Mouse (Mus musculus) E14TG2a.4 (cell line): ENCODE data around the gene Herc4.
A peak's percentile ranks its signal among the peaks of the same experiment; 100 is the strongest.

Experiments
- H3K27me3 ChIP-seq: 2 replicates; pipeline ENCODE4 v1.6.1; 2014; ENCODE audit warnings: low read length, control low read depth; ENCODE audit not compliant: insufficient read depth
- H3K36me3 ChIP-seq: 2 replicates; pipeline ENCODE4 v1.6.1; 2014; ENCODE audit warnings: low read length, control low read depth; ENCODE audit not compliant: insufficient read depth
- H3K4me1 ChIP-seq: replicated peaks from 2 replicates; pipeline ENCODE4 v1.6.1; 2014; ENCODE audit warnings: low read depth, low read length, control low read depth
- H3K4me3 ChIP-seq: replicated peaks from 2 replicates; pipeline ENCODE4 v1.5.1; 2014; ENCODE audit warnings: mild to moderate bottlenecking, low read length
- H3K9me3 ChIP-seq: 2 replicates; pipeline ENCODE4 v1.6.1; 2014; ENCODE audit warnings: low read length, control low read depth
- CTCF ChIP-seq: conservative IDR thresholded peaks from 2 replicates; pipeline ENCODE4 v1.5.1; 2014; ENCODE audit warnings: low read length
- NANOG ChIP-seq: IDR thresholded peaks from 2 replicates; pipeline ENCODE4 v1.6.1; 2014; ENCODE audit warnings: borderline replicate concordance, low read length, mixed read lengths
- POU5F1 ChIP-seq: IDR thresholded peaks from 2 replicates; pipeline ENCODE4 v1.6.1; 2014; ENCODE audit warnings: low read length, borderline replicate concordance

Herc4 gene

GRCm38 (mm10) chr10:63243493-63244054 lies at the start of gene Herc4:
Gene Herc4 (plus strand): TSS chr10:63243810.
- Histone ChIP-seq H3K9me3 (no peaks in the 10 kb centered on the region), H3K4me1 (peaks cover 42% of the 10 kb centered on the region), H3K27me3 (no peaks in the 10 kb centered on the region), H3K4me3 (peak within 1 kb of the TSS; percentile 100), H3K36me3 (peaks cover 26% of the 10 kb centered on the region)
- TF ChIP-seq POU5F1 (no peak), NANOG (no peak), CTCF (no peak)

GRCm38 (mm10) chr10:63199008-63199407 lies 44.6 kb upstream of the Herc4 start:
- Histone ChIP-seq H3K4me1 (peaks cover 24% of the 10 kb centered on the region), H3K9me3 (no peaks in the 10 kb centered on the region), H3K4me3 (no peak overlapping the region), H3K27me3 (no peaks in the 10 kb centered on the region), H3K36me3 (no peaks in the 10 kb centered on the region)
- TF ChIP-seq POU5F1: no peak
- TF ChIP-seq NANOG: no peak
- no peak for TF ChIP-seq CTCF

GRCm38 (mm10) chr10:63201534-63201933 lies 42.1 kb upstream of the Herc4 start:
- peaks cover 10% of the 10 kb centered on the region for H3K4me1 ChIP-seq
- TF ChIP-seq NANOG (no peak), CTCF (no peak), POU5F1 (no peak)
- H3K4me3 ChIP-seq: no peak overlapping the region; the same call in 1 of the 2 replicates
- no peaks in the 10 kb centered on the region for H3K9me3 ChIP-seq
- H3K27me3 ChIP-seq: no peaks in the 10 kb centered on the region
- no peaks in the 10 kb centered on the region for H3K36me3 ChIP-seq

DNA sequence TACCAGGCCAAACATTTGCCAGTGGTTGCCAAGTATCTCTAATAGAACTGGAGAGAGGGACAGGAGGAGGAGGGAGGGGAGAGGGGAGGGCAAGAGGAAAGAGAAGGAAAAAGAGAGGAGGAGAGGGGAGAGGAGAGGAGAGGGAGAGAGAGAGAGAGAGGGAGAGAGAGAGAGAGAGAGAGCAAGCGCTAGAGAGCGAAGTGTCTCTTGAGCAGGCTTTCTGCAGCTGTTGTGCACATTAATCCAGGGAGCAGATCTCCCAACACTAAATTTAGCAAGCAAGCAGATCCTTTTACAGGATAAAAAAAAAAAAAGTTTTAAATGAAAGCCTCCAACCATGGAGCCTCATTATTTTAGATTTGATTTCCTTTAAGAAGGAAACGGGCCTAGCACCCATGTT lies 40.6 kb upstream of the Herc4 start:
- TF ChIP-seq NANOG (no peak), CTCF (no peak)
- Histone ChIP-seq H3K4me3 (no peak overlapping the region), H3K9me3 (no peaks in the 10 kb centered on the region), H3K4me1 (peaks cover 10% of the 10 kb centered on the region), H3K36me3 (no peaks in the 10 kb centered on the region), H3K27me3 (no peaks in the 10 kb centered on the region)

DNA sequence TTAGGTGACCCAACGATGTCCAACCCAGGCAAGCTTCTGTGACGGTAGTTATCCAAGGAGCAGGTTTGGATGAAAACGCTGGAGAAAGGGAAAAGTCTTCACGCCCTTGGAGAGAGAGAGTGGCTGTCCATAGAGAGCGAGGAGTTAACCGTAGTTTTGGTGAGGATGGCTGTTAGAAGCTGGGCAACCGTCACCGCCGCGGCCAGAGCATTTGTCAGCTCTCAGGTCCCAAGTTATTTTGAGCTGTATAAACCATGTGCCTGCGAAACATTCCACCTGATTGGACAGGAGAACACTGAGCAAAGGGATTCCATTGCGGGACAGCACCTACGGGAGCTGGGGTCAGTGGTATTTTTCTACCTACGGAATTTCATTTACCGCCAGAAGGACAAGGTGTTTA lies 39.9 kb upstream of the Herc4 start, which contains the start of gene Mypn:
Gene Mypn (minus strand): TSS at position 225 of the 400 bp plus-strand sequence.
- Histone ChIP-seq H3K27me3 (no peaks in the 10 kb centered on the region), H3K36me3 (no peaks in the 10 kb centered on the region), H3K4me1 (peaks cover 10% of the 10 kb centered on the region), H3K4me3 (no peak within 1 kb of the TSS), H3K9me3 (no peaks in the 10 kb centered on the region)
- TF ChIP-seq NANOG: no peak
- no peak for TF ChIP-seq CTCF
- no peak for TF ChIP-seq POU5F1

GRCm38 (mm10) chr10:63208871-63209270 lies 34.7 kb upstream of the Herc4 start:
- no peaks in the 10 kb centered on the region for H3K9me3 ChIP-seq
- no peaks in the 10 kb centered on the region for H3K27me3 ChIP-seq
- no peaks in the 10 kb centered on the region for H3K36me3 ChIP-seq
- no peak for TF ChIP-seq NANOG
- no peak for TF ChIP-seq POU5F1
- no peak for TF ChIP-seq CTCF
- 0 out of 2 replicates have a peak, but pooled peaks cover 12% of the 10 kb centered on the region for H3K4me1 ChIP-seq
- H3K4me3 ChIP-seq: no peak overlapping the region

DNA sequence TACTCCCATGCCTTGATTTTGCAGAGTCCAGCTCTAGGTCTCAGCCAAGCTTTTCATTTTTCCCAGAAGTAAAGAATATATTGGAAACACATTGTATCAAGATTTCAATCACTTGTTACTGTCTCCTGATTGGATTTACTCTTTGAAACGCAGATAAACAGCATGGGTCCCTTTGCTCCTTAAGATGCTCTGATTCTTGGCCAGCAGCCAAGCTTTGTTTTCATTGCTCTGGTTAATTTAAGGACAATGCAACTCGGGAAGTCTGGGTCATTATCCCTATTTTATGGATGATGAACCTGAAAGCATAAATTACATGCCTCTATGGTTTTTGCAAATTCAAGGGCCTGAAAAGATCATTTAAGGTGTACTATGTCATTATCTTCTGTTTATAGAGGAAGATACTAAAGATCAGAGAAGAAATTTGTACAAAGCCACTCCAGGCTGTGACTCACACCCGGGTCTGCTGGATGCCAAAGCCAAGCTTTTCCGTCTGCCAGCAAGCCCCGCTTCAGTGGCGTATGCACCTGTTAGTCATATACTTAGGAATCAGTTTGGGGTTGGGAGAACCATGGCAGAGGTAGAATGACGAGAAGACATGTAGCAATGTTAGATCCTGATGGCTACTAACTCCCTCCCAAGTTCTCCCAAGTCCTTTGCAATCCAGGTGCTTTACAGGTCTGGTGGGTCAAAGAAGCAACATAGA lies 22.4 kb upstream of the Herc4 start:
- no peak for TF ChIP-seq POU5F1
- TF ChIP-seq NANOG: no peak
- TF ChIP-seq CTCF: no peak

DNA sequence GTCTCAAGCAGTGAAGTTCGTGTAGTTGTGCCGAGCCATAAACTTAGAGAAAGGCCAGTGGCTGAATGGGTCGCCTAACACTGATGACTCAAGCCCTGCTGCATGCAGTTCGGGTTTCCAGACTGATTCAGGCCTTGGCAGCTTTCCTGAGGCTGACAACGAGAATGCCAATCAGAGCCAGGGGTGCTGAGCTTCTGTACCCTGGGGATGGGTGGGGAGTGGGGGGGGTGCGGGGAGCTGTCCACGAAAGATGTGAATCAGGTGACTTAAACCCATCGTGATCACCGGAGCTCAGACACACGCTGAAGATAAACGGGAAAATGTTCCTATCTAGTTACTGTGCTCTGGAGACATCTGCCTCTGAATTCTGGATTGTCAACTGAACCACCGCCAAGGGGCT lies 19.3 kb upstream of the Herc4 start:
- H3K4me3 ChIP-seq: no peak overlapping the region
- no peak for TF ChIP-seq CTCF
- no peak for TF ChIP-seq NANOG
- TF ChIP-seq POU5F1: no peak
- no peaks in the 10 kb centered on the region for H3K9me3 ChIP-seq
- H3K4me1 ChIP-seq: no peaks in the 10 kb centered on the region
- H3K36me3 ChIP-seq: no peaks in the 10 kb centered on the region
- H3K27me3 ChIP-seq: peaks cover 3% of the 10 kb centered on the region; the same call in 1 of the 2 replicates

More for the DNA sequence above, 22.4 kb upstream of the Herc4 start:
- Histone ChIP-seq H3K4me1 (no peaks in the 10 kb centered on the region), H3K36me3 (no peaks in the 10 kb centered on the region), H3K4me3 (no peak overlapping the region), H3K9me3 (no peaks in the 10 kb centered on the region), H3K27me3 (peaks cover 3% of the 10 kb centered on the region; the same call in 1 of the 2 replicates)

- no peak overlapping the region for H3K4me3 ChIP-seq
- no peaks in the 10 kb centered on the region for H3K27me3 ChIP-seq
- H3K4me1 ChIP-seq: no peaks in the 10 kb centered on the region
- peaks cover 6% of the 10 kb centered on the region for H3K9me3 ChIP-seq
- no peaks in the 10 kb centered on the region for H3K36me3 ChIP-seq
- TF ChIP-seq POU5F1 (no peak), NANOG (no peak), CTCF (no peak)
Observed at GRCm38 (mm10) chr10:63230266-63230665, 13.3 kb upstream of the Herc4 start.
